ENCODE assay signal across 21 mouse cellular contexts in genomic region chr6:142850436-142850835, GRCm38 (mm10). TPM values are rescaled to one million over a fixed set of nuclear protein-coding genes. Genes with fewer than 3 reads are reported as not detected.
DNase-seq lines count a peak whose midpoint lies in the region.
"Had no signal": no experiment of that assay in that cellular context is flagged by ENCODE, and none has a peak within 500 bp of the region (broad histone marks: within the 10 kb centered on the region; RNA-seq: fewer than 3 reads in every experiment).

No protein-coding gene starts in this region.

- peaks cover 12% of the 10 kb centered on the region; the same call in 1 of the 2 replicates for H3K4me1 ChIP-seq in heart, embryonic 10.5 days
- no peaks in the 10 kb centered on the region; the same call in 1 of the 2 replicates for H3K4me1 ChIP-seq in limb, embryonic 10.5 days
- H3K4me1 ChIP-seq: embryonic facial prominence, embryonic 13.5 days; heart, embryonic 13.5 days; intestine, embryonic 15.5 days; limb, embryonic 13.5 days; midbrain, embryonic 15.5 days had no signal

- no peaks in the 10 kb centered on the region for H3K9me3 ChIP-seq in heart, embryonic 10.5 days
- no peaks in the 10 kb centered on the region for H3K9me3 ChIP-seq in limb, embryonic 10.5 days (replicated peaks)
- H3K9me3 ChIP-seq: embryonic facial prominence, embryonic 13.5 days; heart, embryonic 13.5 days; hindbrain, embryonic 13.5 days; intestine, embryonic 15.5 days; limb, embryonic 13.5 days; megakaryocyte, embryonic 14.5 days; midbrain, embryonic 15.5 days had no signal

- no peak overlapping the region for H3K27ac ChIP-seq in heart, embryonic 10.5 days
- no peak overlapping the region for H3K27ac ChIP-seq in limb, embryonic 10.5 days
- H3K27ac ChIP-seq: embryonic facial prominence, embryonic 13.5 days; heart, embryonic 13.5 days; hindbrain, embryonic 13.5 days; intestine, embryonic 15.5 days; limb, embryonic 13.5 days; midbrain, embryonic 15.5 days had no signal

- H3K4me3 ChIP-seq in heart, embryonic 10.5 days = no peak overlapping the region
- H3K4me3 ChIP-seq in limb, embryonic 10.5 days = no peak overlapping the region
- H3K4me3 ChIP-seq: embryonic facial prominence, embryonic 13.5 days; heart, embryonic 13.5 days; hindbrain, embryonic 13.5 days; intestine, embryonic 15.5 days; limb, embryonic 13.5 days; megakaryocyte, embryonic 14.5 days; midbrain, embryonic 15.5 days had no signal

- peak; percentile 10 for DNase-seq in gastrocnemius, adult 18-20 months (ENCODE audit: low spot score)
- no peak for DNase-seq in gastrocnemius, postnatal 25 days
- DNase-seq in left cerebral cortex, adult 18-20 months (ENCODE audit: low spot score in 2 of 2) = peak; percentile 7 to 42
- DNase-seq in left cerebral cortex, adult 11 months (ENCODE audit: low spot score) = no peak
- DNase-seq in heart, embryonic 10.5 days (ENCODE audit: low spot score) = peak; percentile 16
- DNase-seq in limb, embryonic 10.5 days (ENCODE audit: low spot score) = peak; percentile 24
- DNase-seq in MN1 (ENCODE audit: low spot score) = no peak
- DNase-seq: adrenal gland, postnatal 36 days; B cell, adult 2 months; cerebellum, adult 8-10 months; forebrain, postnatal 0 days; kidney, postnatal 4 days; lung, postnatal 14 days; thymus, adult 18-20 months had no signal

- H3K36me3 ChIP-seq in heart, embryonic 10.5 days = no peaks in the 10 kb centered on the region
- no peaks in the 10 kb centered on the region for H3K36me3 ChIP-seq in limb, embryonic 10.5 days
- H3K36me3 ChIP-seq: embryonic facial prominence, embryonic 13.5 days; heart, embryonic 13.5 days; hindbrain, embryonic 13.5 days; intestine, embryonic 15.5 days; limb, embryonic 13.5 days; midbrain, embryonic 15.5 days had no signal

- WGBS in heart, embryonic 10.5 days = 86% methylated on average over 8 of the region's 8 CpGs
- whole genome bisulfite sequencing in limb, embryonic 10.5 days = 83% methylated on average over 8 of the region's 8 CpGs

- no peaks in the 10 kb centered on the region for H3K27me3 ChIP-seq in heart, embryonic 10.5 days (ENCODE audit: insufficient read depth, poor library complexity, severe bottlenecking)
- no peaks in the 10 kb centered on the region for H3K27me3 ChIP-seq in limb, embryonic 10.5 days (ENCODE audit: low read depth, poor library complexity, severe bottlenecking)
- H3K27me3 ChIP-seq: embryonic facial prominence, embryonic 13.5 days; heart, embryonic 13.5 days; hindbrain, embryonic 13.5 days; intestine, embryonic 15.5 days; limb, embryonic 13.5 days; midbrain, embryonic 15.5 days had no signal

RNA-seq across cellular contexts. Expression of gene Sult6b2, which starts 46.1 kb away (rescaled TPM):
- total RNA-seq in gastrocnemius, adult 18-20 months (2021) = not detected
- total RNA-seq in gastrocnemius, postnatal 25 days (2021) = not detected
- not detected for total RNA-seq in left cerebral cortex, adult 18-20 months (2021)
- 0.06 TPM in 1 of 2 replicates, not detected in the other for polyA plus RNA-seq in heart, embryonic 10.5 days (2016; fragmentation: Nextera tagmentation; extraction: Ambion mirVana)
- not detected in 2 replicates for polyA plus RNA-seq in limb, embryonic 10.5 days (2016; fragmentation: Nextera tagmentation; extraction: Ambion mirVana)
- total RNA-seq: adrenal gland, postnatal 36 days had no signal
- polyA plus RNA-seq: embryonic facial prominence, embryonic 13.5 days; limb, embryonic 13.5 days had no signal

Comparison
In these comparisons a context has a peak if more than half of its experiments do, and no peak if none do; other contexts are left out.
1. DNase-seq: peak in gastrocnemius, adult 18-20 months (single experiment), left cerebral cortex, adult 18-20 months (2 of 2), heart, embryonic 10.5 days (single experiment) and limb, embryonic 10.5 days (single experiment); none in gastrocnemius, postnatal 25 days (single experiment), left cerebral cortex, adult 11 months (single experiment) and MN1 (single experiment).